Mouse (Mus musculus): ENCODE measurements around the gene Sphk1. TPM values are rescaled to one million over a fixed set of nuclear protein-coding genes. Genes with fewer than 3 reads are reported as not detected.

The Sphk1 gene
- total and polyA plus RNA-seq, 2 experiments from 2014 or later, result 17.9 to 29.7 TPM

- H3K27me3 ChIP-seq (ENCODE audit: insufficient read depth, low read length), result no peaks in the 10 kb centered on the region
- 33% methylated on average over 13 of the region's 13 CpGs for WGBS
- no peaks in the 10 kb centered on the region for H3K4me1 ChIP-seq (ENCODE audit: insufficient read depth, low read length)
- ATAC-seq (no peak), DNase-seq (ENCODE audit: low spot score) (peak; percentile 64)
- TF ChIP-seq CTCF (IDR thresholded peaks at IDR 0.05; ENCODE audit: low read depth), result no peak
- no peaks in the 10 kb centered on the region for H3K9me3 ChIP-seq (ENCODE audit: low read length)
- H3K4me2 ChIP-seq (ENCODE audit: low read depth, low read length), result no peak overlapping the region
- H3K27ac ChIP-seq, result 0 out of 2 replicates have a peak overlapping the region, but pooled peaks have one; percentile 32
- H3K4me3 ChIP-seq (ENCODE audit: low read length), result no peak overlapping the region
- H3K36me3 ChIP-seq (ENCODE audit: insufficient read depth, low read length), result no peaks in the 10 kb centered on the region
- no peak overlapping the region for H3K9ac ChIP-seq (replicated peaks; ENCODE audit: low read length)
Observed at GRCm38 (mm10) chr11:116494474-116495174, 36.1 kb upstream of the Sphk1 start.

DNA sequence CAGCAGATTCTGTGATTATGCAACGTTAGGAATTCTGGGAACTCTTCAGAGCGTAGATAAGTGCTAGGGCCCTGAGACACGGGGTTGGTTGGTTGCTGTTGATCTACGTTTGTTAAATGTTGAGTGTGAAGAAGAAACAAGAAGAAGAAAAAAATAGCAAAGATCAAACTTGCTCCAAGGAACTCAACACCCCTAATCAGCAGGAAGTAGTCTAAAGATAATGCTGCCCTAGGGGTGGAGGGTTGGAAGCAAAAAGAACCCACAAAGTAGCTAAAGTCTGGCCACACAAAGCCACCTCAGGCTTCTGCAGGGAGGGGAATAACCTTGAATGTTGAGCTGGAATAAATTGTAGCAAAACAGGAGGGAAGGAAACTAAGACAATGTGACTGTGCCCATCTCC, 33.4 kb upstream of the Sphk1 start:
- no peak overlapping the region for H3K27ac ChIP-seq
- no peak overlapping the region for H3K9ac ChIP-seq (replicated peaks; ENCODE audit: low read length)
- DNase-seq (ENCODE audit: low spot score) (no peak), ATAC-seq (no peak)
- no peaks in the 10 kb centered on the region for H3K4me1 ChIP-seq (ENCODE audit: insufficient read depth, low read length)
- no peaks in the 10 kb centered on the region for H3K36me3 ChIP-seq (ENCODE audit: insufficient read depth, low read length)
- no peaks in the 10 kb centered on the region for H3K27me3 ChIP-seq (ENCODE audit: insufficient read depth, low read length)
- H3K4me3 ChIP-seq (ENCODE audit: low read length), result no peak overlapping the region
- no peak overlapping the region for H3K4me2 ChIP-seq (ENCODE audit: low read depth, low read length)
- H3K9me3 ChIP-seq (ENCODE audit: low read length), result no peaks in the 10 kb centered on the region
- WGBS, result 84% methylated on average over 4 of the region's 4 CpGs
- no peak for TF ChIP-seq CTCF (IDR thresholded peaks at IDR 0.05; ENCODE audit: low read depth)

GRCm38 (mm10) chr11:116498596-116498995, 32.1 kb upstream of the Sphk1 start:
- no peak for ATAC-seq
- Histone ChIP-seq H3K4me2 (ENCODE audit: low read depth, low read length) (peak overlapping the region; percentile 48), H3K4me3 (ENCODE audit: low read length) (peak overlapping the region; percentile 18), H3K9ac (replicated peaks; ENCODE audit: low read length) (no peak overlapping the region), H3K27me3 (ENCODE audit: insufficient read depth, low read length) (no peaks in the 10 kb centered on the region), H3K4me1 (ENCODE audit: insufficient read depth, low read length) (no peaks in the 10 kb centered on the region), H3K36me3 (ENCODE audit: insufficient read depth, low read length) (no peaks in the 10 kb centered on the region), H3K27ac (no peak overlapping the region), H3K9me3 (ENCODE audit: low read length) (no peaks in the 10 kb centered on the region)
- WGBS, result 31% methylated on average over 33 of the region's 34 CpGs
- no peak for TF ChIP-seq CTCF (IDR thresholded peaks at IDR 0.05; ENCODE audit: low read depth)
- no peak for DNase-seq (ENCODE audit: low spot score)

DNA sequence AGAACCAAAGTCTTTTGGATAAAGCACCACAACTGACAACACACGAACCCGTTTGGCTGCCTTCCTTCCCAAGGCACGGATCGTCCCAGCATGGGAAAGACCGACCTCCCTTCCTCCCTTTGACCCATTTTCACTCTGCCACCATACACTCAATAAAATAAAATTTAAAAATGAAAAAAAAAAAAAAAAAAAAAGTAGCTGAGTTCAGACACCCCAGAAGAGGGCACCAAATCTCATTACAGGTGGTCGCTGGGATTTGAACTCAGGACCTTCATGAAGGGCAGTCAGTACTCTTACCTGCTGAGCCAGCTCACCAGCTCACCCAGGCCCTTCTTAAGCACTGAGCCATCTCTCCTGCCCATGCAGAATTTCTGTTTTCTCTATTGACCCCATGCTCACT, 31.7 kb upstream of the Sphk1 start:
- H3K36me3 ChIP-seq (ENCODE audit: insufficient read depth, low read length), result no peaks in the 10 kb centered on the region
- no peaks in the 10 kb centered on the region for H3K9me3 ChIP-seq (ENCODE audit: low read length)
- no peak overlapping the region for H3K27ac ChIP-seq
- H3K4me3 ChIP-seq (ENCODE audit: low read length), result no peak overlapping the region
- no peak for ATAC-seq
- DNase-seq (ENCODE audit: low spot score), result no peak
- no peak overlapping the region for H3K9ac ChIP-seq (replicated peaks; ENCODE audit: low read length)
- WGBS, result 51% methylated on average over 6 of the region's 6 CpGs
- H3K27me3 ChIP-seq (ENCODE audit: insufficient read depth, low read length), result no peaks in the 10 kb centered on the region
- peak overlapping the region; percentile 48; the same call in 1 of the 2 replicates for H3K4me2 ChIP-seq (ENCODE audit: low read depth, low read length)
- no peak for TF ChIP-seq CTCF (IDR thresholded peaks at IDR 0.05; ENCODE audit: low read depth)
- H3K4me1 ChIP-seq (ENCODE audit: insufficient read depth, low read length), result no peaks in the 10 kb centered on the region

DNA sequence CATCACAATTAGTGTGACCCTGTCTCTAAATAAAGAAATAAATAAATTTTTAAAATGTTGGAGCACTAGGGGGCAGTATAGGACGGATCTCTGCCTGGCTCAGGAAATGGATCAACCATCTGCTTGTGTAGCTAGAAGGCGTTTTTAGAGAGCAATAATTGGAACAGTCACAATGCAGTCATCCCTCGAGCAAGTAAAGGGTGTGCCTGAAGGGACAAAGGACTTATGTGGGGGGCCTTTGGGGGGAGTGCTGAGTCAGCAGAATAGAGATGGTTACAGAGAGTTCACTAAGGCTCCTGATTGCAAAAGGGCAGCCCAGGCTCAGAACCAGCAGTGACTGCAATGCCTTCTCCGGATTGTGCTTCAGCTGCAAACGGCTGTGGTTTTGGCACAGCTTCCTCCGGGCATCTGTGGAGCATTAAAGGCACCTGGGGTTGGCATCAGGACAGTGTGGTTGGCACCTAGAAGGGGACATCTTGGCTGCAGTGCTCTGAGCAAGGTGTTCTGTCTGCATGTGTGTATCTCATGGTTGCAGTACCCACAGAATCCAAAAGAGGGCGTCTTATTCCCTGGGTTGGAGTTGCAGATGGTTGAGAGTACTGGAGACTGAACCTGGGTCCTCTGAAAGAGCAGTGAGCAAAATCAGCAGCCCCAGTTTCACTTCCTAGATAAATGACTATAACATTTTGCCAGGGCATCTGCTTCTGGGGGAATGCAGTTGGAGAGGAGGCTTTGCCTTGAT, 29.5 kb upstream of the Sphk1 start:
- Histone ChIP-seq H3K4me1 (ENCODE audit: insufficient read depth, low read length) (no peaks in the 10 kb centered on the region), H3K27me3 (ENCODE audit: insufficient read depth, low read length) (no peaks in the 10 kb centered on the region), H3K9me3 (ENCODE audit: low read length) (no peaks in the 10 kb centered on the region), H3K4me3 (ENCODE audit: low read length) (no peak overlapping the region), H3K36me3 (ENCODE audit: insufficient read depth, low read length) (no peaks in the 10 kb centered on the region), H3K27ac (peak overlapping the region; percentile 43; the same call in 1 of the 2 replicates), H3K4me2 (ENCODE audit: low read depth, low read length) (no peak overlapping the region), H3K9ac (replicated peaks; ENCODE audit: low read length) (no peak overlapping the region)
- WGBS, result 17% methylated on average over 7 of the region's 7 CpGs
- peak; percentile 76 for ATAC-seq
- peak; percentile 85 for DNase-seq (ENCODE audit: low spot score)
- TF ChIP-seq CTCF (IDR thresholded peaks at IDR 0.05; ENCODE audit: low read depth), result peak; percentile 75

GRCm38 (mm10) chr11:116504516-116504915, 26.2 kb upstream of the Sphk1 start:
- H3K9ac ChIP-seq (replicated peaks; ENCODE audit: low read length), result no peak overlapping the region
- 81% methylated on average over 17 of the region's 17 CpGs for WGBS
- no peak overlapping the region for H3K4me3 ChIP-seq (ENCODE audit: low read length)
- no peaks in the 10 kb centered on the region for H3K36me3 ChIP-seq (ENCODE audit: insufficient read depth, low read length)
- no peak for TF ChIP-seq CTCF (IDR thresholded peaks at IDR 0.05; ENCODE audit: low read depth)
- H3K4me2 ChIP-seq (ENCODE audit: low read depth, low read length), result no peak overlapping the region
- no peaks in the 10 kb centered on the region for H3K27me3 ChIP-seq (ENCODE audit: insufficient read depth, low read length)
- no peaks in the 10 kb centered on the region for H3K9me3 ChIP-seq (ENCODE audit: low read length)
- DNase-seq (ENCODE audit: low spot score), result no peak
- no peak for ATAC-seq
- no peaks in the 10 kb centered on the region for H3K4me1 ChIP-seq (ENCODE audit: insufficient read depth, low read length)
- H3K27ac ChIP-seq, result no peak overlapping the region

- Histone ChIP-seq H3K36me3 (ENCODE audit: insufficient read depth, low read length) (no peaks in the 10 kb centered on the region), H3K4me1 (ENCODE audit: insufficient read depth, low read length) (no peaks in the 10 kb centered on the region), H3K9me3 (ENCODE audit: low read length) (no peaks in the 10 kb centered on the region), H3K4me2 (ENCODE audit: low read depth, low read length) (no peak overlapping the region), H3K9ac (replicated peaks; ENCODE audit: low read length) (no peak overlapping the region), H3K27me3 (ENCODE audit: insufficient read depth, low read length) (no peaks in the 10 kb centered on the region), H3K4me3 (ENCODE audit: low read length) (no peak overlapping the region), H3K27ac (no peak overlapping the region)
- no peak for TF ChIP-seq CTCF (IDR thresholded peaks at IDR 0.05; ENCODE audit: low read depth)
- no peak for ATAC-seq
- 61% methylated on average over 5 of the region's 5 CpGs for WGBS
- no peak for DNase-seq (ENCODE audit: low spot score)
Observed at GRCm38 (mm10) chr11:116505573-116505972, 25.2 kb upstream of the Sphk1 start.
